Mouse (Mus musculus): ENCODE measurements around the gene Dnajc8.
"Not testable (repeated sequence)": the region's sequence is repeated elsewhere in the genome, so short reads cannot be mapped to it uniquely, and the experiment has no call there.

The Dnajc8 gene

DNA sequence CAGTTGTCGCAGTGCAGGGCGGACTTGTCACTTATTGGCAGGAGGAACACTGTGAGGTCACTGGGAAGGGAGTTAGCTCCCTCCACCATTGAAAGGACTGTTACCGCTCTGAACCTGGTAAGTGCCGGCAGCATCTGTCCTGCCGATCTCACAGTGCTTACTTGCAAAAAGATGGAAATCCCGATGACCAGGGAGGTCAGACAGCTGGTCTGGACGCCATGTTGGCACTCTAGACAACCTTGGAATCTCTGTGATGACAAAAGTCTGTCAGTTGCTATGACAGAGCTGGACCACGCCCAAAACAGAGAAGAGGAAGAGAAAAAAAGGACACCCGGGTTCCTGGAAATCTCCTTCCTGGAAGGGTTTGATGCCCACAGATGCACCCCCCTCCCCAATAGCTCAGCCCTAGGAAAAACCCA is 32.0 kb downstream of the Dnajc8 start:
- DNase-seq (ENCODE audit: low spot score): no peak

DNA sequence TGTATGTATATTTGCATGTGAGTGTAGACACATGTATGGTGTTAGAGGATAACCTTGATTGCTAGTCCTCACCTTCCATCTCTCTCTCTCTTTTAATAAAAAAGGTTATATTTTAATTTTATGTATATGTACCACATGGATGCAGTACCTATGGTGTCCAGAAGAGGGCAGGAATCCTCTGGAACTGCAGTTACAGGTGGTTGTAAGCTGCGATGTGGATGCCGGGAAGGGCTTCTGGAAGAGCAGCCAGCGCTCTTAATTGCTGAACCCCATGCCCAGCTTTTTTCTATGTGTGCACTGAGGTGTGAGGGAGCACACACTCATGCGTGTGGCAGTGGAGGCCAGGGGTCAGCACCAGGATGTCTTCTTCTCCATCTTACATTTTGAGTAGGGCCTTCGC is 33.8 kb downstream of the Dnajc8 start:
- DNase-seq (ENCODE audit: low spot score): no peak

DNA sequence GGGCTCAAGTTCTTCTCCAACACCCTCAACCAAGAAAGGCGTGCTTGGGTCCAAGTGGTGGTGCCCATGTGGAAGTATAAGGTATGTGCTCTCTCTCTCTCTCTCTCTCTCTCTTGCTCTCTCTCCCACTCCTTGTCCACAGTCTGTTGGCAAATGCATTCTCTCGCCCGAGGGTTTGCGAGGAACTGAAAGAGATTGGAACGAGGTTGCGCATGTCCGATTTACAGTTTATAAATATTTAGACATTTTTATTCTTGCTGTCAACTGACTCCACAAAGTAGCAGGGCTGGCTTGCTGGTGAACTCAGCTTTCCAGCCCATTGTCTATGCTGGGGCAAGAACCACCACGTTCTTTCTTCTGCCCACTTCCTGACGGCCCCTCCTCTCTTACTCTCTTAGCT is 35.8 kb downstream of the Dnajc8 start:
- DNase-seq (ENCODE audit: low spot score): no peak

- DNase-seq (ENCODE audit: low spot score): no peak
These were observed 38.0 kb downstream of the Dnajc8 start for GRCm38 (mm10) chr4:132573327-132573726.

- DNase-seq (ENCODE audit: low spot score): no peak
These were observed 39.5 kb downstream of the Dnajc8 start for GRCm38 (mm10) chr4:132574809-132575347.

- no peak for DNase-seq (ENCODE audit: low spot score)
These were observed 48.4 kb downstream of the Dnajc8 start for GRCm38 (mm10) chr4:132583781-132584180.

DNA sequence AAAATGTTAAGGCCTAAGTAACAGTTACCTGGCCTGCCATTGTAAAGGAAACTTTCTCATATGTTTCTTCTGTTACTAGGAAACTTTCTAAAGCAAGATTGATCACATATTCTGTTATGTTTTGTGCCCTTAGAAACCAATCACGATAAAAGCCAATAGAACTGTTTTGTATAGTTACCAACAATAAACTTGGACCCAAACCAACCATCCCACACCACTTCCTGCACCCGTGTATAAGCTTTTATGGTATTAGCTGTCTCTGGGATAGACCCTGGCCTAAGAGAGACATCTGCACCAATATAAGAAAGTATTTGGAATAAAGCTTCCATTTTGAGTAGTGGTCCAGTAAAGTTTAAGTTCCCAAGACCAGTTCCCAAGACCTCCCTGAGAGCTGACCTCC is 49.6 kb downstream of the Dnajc8 start:
- no peak for DNase-seq (ENCODE audit: low spot score)

- no peak for DNase-seq (ENCODE audit: low spot score)
These were observed 50.9 kb downstream of the Dnajc8 start for GRCm38 (mm10) chr4:132586282-132586681.

DNA sequence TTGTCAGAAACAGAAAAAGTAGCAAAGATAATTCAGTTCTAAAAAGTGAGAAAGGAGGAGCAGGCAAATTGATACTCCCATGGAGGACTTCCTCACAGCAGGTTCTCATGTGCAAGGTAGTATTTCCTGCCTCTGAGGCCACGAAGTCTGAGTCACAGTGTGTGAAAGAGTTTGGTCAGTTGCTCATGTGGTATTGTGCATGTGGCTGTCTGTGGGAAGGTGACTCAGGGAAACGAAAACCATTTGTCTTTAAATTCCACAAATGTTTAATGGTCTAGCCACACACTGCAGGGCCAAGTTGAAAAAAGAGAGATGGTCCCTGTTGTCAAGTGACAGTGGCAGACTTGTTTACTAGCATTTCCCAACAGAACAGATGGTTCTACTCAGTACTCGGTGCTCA is 53.2 kb downstream of the Dnajc8 start:
- no peak for DNase-seq (ENCODE audit: low spot score)

GRCm38 (mm10) chr4:132590642-132591041 is 55.3 kb downstream of the Dnajc8 start:
- DNase-seq (ENCODE audit: low spot score): no peak

GRCm38 (mm10) chr4:132592958-132593357 is 57.6 kb downstream of the Dnajc8 start:
- no peak for DNase-seq (ENCODE audit: low spot score)

DNA sequence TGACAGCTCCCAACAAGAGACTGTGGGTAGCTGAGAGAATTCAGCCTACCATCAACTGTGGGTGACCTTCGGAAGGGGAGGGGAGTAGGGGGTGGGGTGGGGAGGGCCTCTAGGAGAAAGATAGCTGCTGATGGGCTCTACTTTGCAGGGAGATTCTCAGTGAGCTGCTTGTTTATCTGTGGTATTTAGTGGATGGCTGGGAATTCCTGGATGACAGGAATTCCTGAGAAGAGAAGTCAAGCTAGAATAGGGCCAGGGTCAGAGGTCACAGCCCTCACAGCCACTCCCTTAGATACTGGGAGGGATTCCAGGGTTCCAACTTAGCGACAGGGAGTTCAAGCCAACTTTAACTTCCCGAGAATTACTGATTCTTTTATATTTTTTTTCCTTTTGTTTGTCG is 58.8 kb downstream of the Dnajc8 start:
- DNase-seq (ENCODE audit: low spot score): peak; percentile 86

DNA sequence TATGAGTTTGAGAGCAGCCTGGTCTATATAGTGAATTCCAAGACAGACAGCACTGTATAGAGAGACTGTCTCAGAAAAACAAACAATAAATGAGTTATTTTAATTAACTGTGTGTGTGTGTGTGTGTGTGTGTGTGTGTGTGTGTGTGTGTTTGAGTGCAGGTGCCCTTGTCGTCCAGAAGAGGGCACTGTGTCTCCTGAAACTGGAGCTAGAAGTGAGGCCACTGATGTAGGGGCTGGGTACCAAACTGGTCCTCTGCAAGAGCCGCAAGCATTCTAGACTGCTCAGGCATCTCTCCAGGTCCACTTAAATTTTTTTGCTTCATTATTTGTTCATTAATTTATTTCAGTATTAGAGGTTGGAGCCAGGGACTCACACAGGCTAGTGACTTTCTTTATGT is 63.5 kb downstream of the Dnajc8 start:
- DNase-seq (ENCODE audit: low spot score): no peak

DNA sequence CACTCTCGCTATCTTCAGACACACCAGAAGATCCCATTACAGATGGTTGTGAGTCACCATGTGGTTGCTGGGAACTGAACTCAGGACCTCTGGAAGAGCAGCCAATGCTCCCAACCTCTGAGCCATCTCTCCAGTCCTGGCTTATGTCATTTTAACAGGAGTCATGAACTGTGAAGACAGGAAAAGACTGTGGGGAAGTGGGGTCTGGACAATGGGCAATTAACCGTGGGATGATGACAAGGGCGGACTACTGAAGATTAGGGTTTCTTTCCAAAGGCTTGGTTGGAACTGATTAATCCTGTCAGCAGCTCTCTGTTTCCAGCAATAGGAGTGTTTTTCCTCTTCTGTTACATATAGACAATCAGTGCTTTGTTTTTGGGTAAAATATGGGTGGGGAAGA is 64.4 kb downstream of the Dnajc8 start:
- no peak for DNase-seq (ENCODE audit: low spot score)

- no peak for DNase-seq (ENCODE audit: low spot score)
These were observed 65.1 kb downstream of the Dnajc8 start for GRCm38 (mm10) chr4:132600465-132600864.

GRCm38 (mm10) chr4:132601242-132601641 is 65.9 kb downstream of the Dnajc8 start:
- DNase-seq (ENCODE audit: low spot score): not testable (repeated sequence)

Data from yolk sac, embryonic 10.5 days (tissue).